Mouse (Mus musculus) CH12.LX (cell line): ENCODE measurements around the gene Leap2. TPM values are rescaled to one million over a fixed set of nuclear protein-coding genes. Genes with fewer than 3 reads are reported as not detected.

Source experiments
- DNase-seq: peaks from one replicate; pipeline ENCODE4 v3.0.0-alpha.2; 2013; ENCODE audit errors: extremely low read depth
- H3K27ac ChIP-seq: 2 replicates; pipeline ENCODE4 v1.5.1; 2012; ENCODE audit warnings: low read depth, mild to moderate bottlenecking, control low read depth, moderate library complexity; ENCODE audit not compliant: insufficient read depth
- H3K27me3 ChIP-seq: replicated peaks from 2 replicates; pipeline ENCODE3; 2012; ENCODE audit warnings: inconsistent platforms
- H3K36me3 ChIP-seq, 2 experiments: replicated peaks in 1 of 2; 2 replicates each; pipeline versions ENCODE3 to v1.6.1; 2012; ENCODE audit warnings: inconsistent platforms in 1 of 2, low read length in 1 of 2, mild to moderate bottlenecking in 1 of 2, mixed read lengths in 1 of 2, moderate library complexity in 1 of 2; ENCODE audit not compliant: control insufficient read depth in 1 of 2, insufficient read depth in 1 of 2
- H3K4me1 ChIP-seq, 2 experiments: 2 replicates each; pipeline ENCODE4 v1.6.1; 2012; ENCODE audit warnings: inconsistent platforms in 1 of 2, moderate library complexity in 1 of 2; ENCODE audit not compliant: insufficient read depth in 2 of 2, control insufficient read depth in 1 of 2
- H3K4me2 ChIP-seq: 2 replicates; pipeline ENCODE4 v1.6.1; 2012; ENCODE audit warnings: low read depth, mild to moderate bottlenecking, control low read depth; ENCODE audit not compliant: poor library complexity, insufficient read depth, severe bottlenecking
- H3K4me3 ChIP-seq, 3 experiments: fragments of 150-350 bp in 1 of 3; sonication (generic) in 1 of 3; replicated peaks in 1 of 3; 2 replicates each; pipeline versions ENCODE3 to v1.5.1; 2011 to 2012; ENCODE audit warnings: low read depth in 2 of 3, low read length in 2 of 3, mild to moderate bottlenecking in 2 of 3, moderate library complexity in 2 of 3, control low read depth in 1 of 3, improper control_type of control experiment in 1 of 3, inconsistent platforms in 1 of 3, mixed read lengths in 1 of 3; ENCODE audit not compliant: poor library complexity in 1 of 3
- H3K79me2 ChIP-seq: replicated peaks from 2 replicates; pipeline ENCODE4 v1.6.1; 2012; ENCODE audit warnings: mild to moderate bottlenecking, moderate library complexity; ENCODE audit not compliant: control insufficient read depth, poor library complexity, insufficient read depth, severe bottlenecking; ENCODE audit errors: extremely low read depth
- H3K9ac ChIP-seq: 2 replicates; pipeline ENCODE4 v1.6.1; 2012; ENCODE audit warnings: low read depth, mild to moderate bottlenecking, control low read depth, moderate library complexity; ENCODE audit not compliant: insufficient read depth
- H3K9me3 ChIP-seq: replicated peaks from 2 replicates; pipeline ENCODE3; 2012; ENCODE audit warnings: low read length, inconsistent platforms, mixed read lengths
- BHLHE40 ChIP-seq: IDR thresholded peaks from 2 replicates; pipeline ENCODE4 v1.6.1; 2011; ENCODE audit warnings: mild to moderate bottlenecking, low read depth, low read length, improper control_type of control experiment
- CHD1 ChIP-seq: IDR thresholded peaks from 2 replicates; pipeline ENCODE4 v1.6.1; 2012; ENCODE audit warnings: low read depth, low read length, improper control_type of control experiment, inconsistent platforms
- CTCF ChIP-seq, 2 experiments: IDR thresholded peaks in 1 of 2; conservative IDR thresholded peaks in 1 of 2; 2 replicates each; pipeline ENCODE4 v1.5.1; 2011 to 2012; ENCODE audit warnings: low read depth in 2 of 2, low read length in 2 of 2, improper control_type of control experiment in 1 of 2, inconsistent platforms in 1 of 2, mild to moderate bottlenecking in 1 of 2, moderate library complexity in 1 of 2
- ELF1 ChIP-seq: IDR thresholded peaks from 2 replicates; pipeline ENCODE4 v1.6.1; 2014; ENCODE audit warnings: low read depth, mild to moderate bottlenecking, inconsistent platforms, low read length, improper control_type of control experiment
- EP300 ChIP-seq: IDR thresholded peaks from 2 replicates; pipeline ENCODE4 v1.6.1; 2011; ENCODE audit warnings: low read length, improper control_type of control experiment
- GABPA ChIP-seq: IDR thresholded peaks from 2 replicates; pipeline ENCODE4 v1.6.1; 2012; ENCODE audit warnings: low read depth, low read length, improper control_type of control experiment, inconsistent platforms; ENCODE audit not compliant: insufficient replicate concordance
- HCFC1 ChIP-seq: IDR thresholded peaks from 2 replicates; pipeline ENCODE4 v1.6.1; 2012; ENCODE audit warnings: low read depth, mild to moderate bottlenecking, inconsistent platforms, low read length, improper control_type of control experiment
- IRF4 ChIP-seq: IDR thresholded peaks from 2 replicates; pipeline ENCODE4 v1.6.1; 2014; ENCODE audit warnings: low read depth, mild to moderate bottlenecking, inconsistent platforms, low read length, improper control_type of control experiment
- JUND ChIP-seq: conservative IDR thresholded peaks from 2 replicates; pipeline ENCODE4 v1.6.1; 2011; ENCODE audit warnings: low read depth, low read length, improper control_type of control experiment
- KAT2A ChIP-seq: IDR thresholded peaks from 2 replicates; pipeline ENCODE4 v1.6.1; 2012; ENCODE audit warnings: low read length, improper control_type of control experiment, inconsistent platforms; ENCODE audit not compliant: insufficient replicate concordance
- MAFK ChIP-seq: IDR thresholded peaks from 2 replicates; pipeline ENCODE4 v1.6.1; 2011; ENCODE audit warnings: low read length, improper control_type of control experiment; ENCODE audit not compliant: insufficient replicate concordance
- MAX ChIP-seq: IDR thresholded peaks from 2 replicates; pipeline ENCODE4 v1.6.1; 2011; ENCODE audit warnings: low read length, improper control_type of control experiment
- MEF2A ChIP-seq: IDR thresholded peaks from 2 replicates; pipeline ENCODE4 v1.6.1; 2014; ENCODE audit warnings: low read depth, mild to moderate bottlenecking, inconsistent platforms, low read length, improper control_type of control experiment, borderline replicate concordance
- MXI1 ChIP-seq: IDR thresholded peaks from 2 replicates; pipeline ENCODE4 v1.6.1; 2011; ENCODE audit warnings: mild to moderate bottlenecking, low read depth, low read length, improper control_type of control experiment
- MYC ChIP-seq: IDR thresholded peaks from 2 replicates; pipeline ENCODE4 v1.6.1; 2011; ENCODE audit warnings: low read depth, mild to moderate bottlenecking, improper control_type of control experiment, low read length
- NELFE ChIP-seq: IDR thresholded peaks from 2 replicates; pipeline ENCODE4 v1.6.1; 2011; ENCODE audit warnings: low read depth, low read length, improper control_type of control experiment
- NRF1 ChIP-seq: IDR thresholded peaks from 2 replicates; pipeline ENCODE4 v1.6.1; 2014; ENCODE audit warnings: low read depth, mild to moderate bottlenecking, inconsistent platforms, low read length, improper control_type of control experiment, moderate library complexity
- PAX5 ChIP-seq: IDR thresholded peaks from 2 replicates; pipeline ENCODE4 v1.6.1; 2012; ENCODE audit warnings: low read length, inconsistent platforms, mixed read lengths
- POLR2A ChIP-seq: IDR thresholded peaks from 2 replicates; pipeline ENCODE4 v1.6.1; 2011; ENCODE audit warnings: low read depth, mild to moderate bottlenecking, improper control_type of control experiment, low read length
- SMC3 ChIP-seq: IDR thresholded peaks from 2 replicates; pipeline ENCODE4 v1.6.1; 2011; ENCODE audit warnings: low read depth, low read length, improper control_type of control experiment
- TBP ChIP-seq: conservative IDR thresholded peaks from 2 replicates; pipeline ENCODE4 v1.6.1; 2011; ENCODE audit warnings: low read depth, low read length, improper control_type of control experiment
- TCF12 ChIP-seq: IDR thresholded peaks from 2 replicates; pipeline ENCODE4 v1.6.1; 2014; ENCODE audit warnings: low read depth, mild to moderate bottlenecking, inconsistent platforms, low read length, improper control_type of control experiment
- UBTF ChIP-seq: IDR thresholded peaks from 2 replicates; pipeline ENCODE4 v1.6.1; 2012; ENCODE audit warnings: low read depth, mild to moderate bottlenecking, inconsistent platforms, low read length, improper control_type of control experiment, moderate library complexity
- USF1 ChIP-seq: IDR thresholded peaks from 2 replicates; pipeline ENCODE4 v1.6.1; 2014; ENCODE audit warnings: low read depth, mild to moderate bottlenecking, inconsistent platforms, low read length, improper control_type of control experiment
- USF2 ChIP-seq: conservative IDR thresholded peaks from 2 replicates; pipeline ENCODE4 v1.6.1; 2011; ENCODE audit warnings: low read depth, low read length, improper control_type of control experiment
- ZC3H11A ChIP-seq: IDR thresholded peaks from 2 replicates; pipeline ENCODE4 v1.6.1; 2012; ENCODE audit warnings: low read depth, mild to moderate bottlenecking, inconsistent platforms, low read length, improper control_type of control experiment
- ZKSCAN1 ChIP-seq: IDR thresholded peaks from 2 replicates; pipeline ENCODE4 v1.6.1; 2012; ENCODE audit warnings: low read depth, inconsistent platforms, low read length, improper control_type of control experiment, borderline replicate concordance
- ZMIZ1 ChIP-seq: IDR thresholded peaks from 2 replicates; pipeline ENCODE4 v1.6.1; 2012; ENCODE audit warnings: low read depth, mild to moderate bottlenecking, inconsistent platforms, low read length, improper control_type of control experiment
- ZNF384 ChIP-seq: IDR thresholded peaks from 2 replicates; pipeline ENCODE4 v1.6.1; 2012; ENCODE audit warnings: low read depth, low read length, improper control_type of control experiment, inconsistent platforms
- dilution Hi-C: fragments of 300-500 bp; cut with MboI; formaldehyde crosslinking; loops from 2 replicates; pipeline ENCODE4 v1.14.3; 2020; ENCODE audit warnings: low sequenced_read_pairs; ENCODE audit not compliant: extremely low pct_unique_long_range_greater_than_20kb, extremely low pct_ligation_motif_present
- in situ Hi-C: fragments of 300-500 bp; cut with MboI; formaldehyde crosslinking; loops from 3 replicates; pipeline ENCODE4 v1.14.3; 2019; ENCODE audit warnings: low sequenced_read_pairs, low pct_ligation_motif_present, low pct_unique_long_range_greater_than_20kb, mixed read lengths
- polyA plus RNA-seq: library from polyadenylated mRNA; unstranded; fragments of >175 nt; gene quantifications from 2 replicates; pipeline ENCODE4 v1.2.1, GENCODE M21; 2012; ENCODE audit warnings: low read depth; ENCODE audit not compliant: insufficient read length
- total RNA-seq, 2 experiments: library from RNA; depleted of rRNA; stranded (reverse); fragments of 300-350 nt in 1 of 2; fragments of >200 nt in 1 of 2; gene quantifications; 2 replicates each; pipeline ENCODE4 v1.2.3; 2012 to 2014

Gene Leap2
- total and polyA plus RNA-seq, 3 experiments, result not detected

GRCm38 (mm10) chr11:53447996-53448395 lies 25.0 kb upstream of the Leap2 start:
- no peak overlapping the region for H3K4me3 ChIP-seq
- in situ Hi-C loops, result no loop called here
- no peaks in the 10 kb centered on the region for H3K79me2 ChIP-seq
- no peaks in the 10 kb centered on the region for H3K9me3 ChIP-seq
- H3K36me3 ChIP-seq, result no peaks in the 10 kb centered on the region
- H3K4me2 ChIP-seq, result no peak overlapping the region
- 0 out of 4 replicates have a peak, but pooled peaks cover 0 to 2% of the 10 kb centered on the region in 2 experiments for H3K4me1 ChIP-seq
- H3K27ac ChIP-seq, result no peak overlapping the region
- no peak for DNase-seq
- TF ChIP-seq MAFK, result no peak
- no peak for TF ChIP-seq EP300
- TF ChIP-seq MAX, result no peak
- no peak for TF ChIP-seq IRF4
- TF ChIP-seq NELFE, result no peak
- no peak for TF ChIP-seq NRF1
- TF ChIP-seq HCFC1, result no peak
- TF ChIP-seq CHD1, result no peak
- no peak for TF ChIP-seq USF1
- no peak for TF ChIP-seq TCF12
- TF ChIP-seq BHLHE40, result no peak
- no peak for TF ChIP-seq SMC3
- TF ChIP-seq ZC3H11A, result no peak
- TF ChIP-seq MYC, result no peak
- TF ChIP-seq ZMIZ1, result no peak
- no peak for TF ChIP-seq UBTF
- TF ChIP-seq POLR2A, result no peak
- TF ChIP-seq USF2, result no peak
- no peak overlapping the region for H3K9ac ChIP-seq
- peaks cover 1% of the 10 kb centered on the region for H3K27me3 ChIP-seq
- dilution Hi-C loops, result no loop called here

GRCm38 (mm10) chr11:53446183-53446582 lies 23.2 kb upstream of the Leap2 start:
- no peak overlapping the region for H3K4me3 ChIP-seq
- no peak for DNase-seq
- no peaks in the 10 kb centered on the region for H3K79me2 ChIP-seq
- TF ChIP-seq KAT2A, result no peak
- TF ChIP-seq MXI1, result no peak
- no peak for TF ChIP-seq HCFC1
- no peak for TF ChIP-seq CTCF (conservative IDR thresholded peaks at IDR 0.05 in 1 of 2, IDR thresholded peaks at IDR 0.05 in 1 of 2; ENCODE audit: low read depth in 2 of 2, low read length in 2 of 2)
- TF ChIP-seq MEF2A, result no peak
- TF ChIP-seq ELF1, result no peak
- TF ChIP-seq POLR2A, result no peak
- no peak for TF ChIP-seq ZC3H11A
- TF ChIP-seq TBP, result no peak
- no peak for TF ChIP-seq NRF1
- no peak for TF ChIP-seq ZNF384
- no peak for TF ChIP-seq USF1
- TF ChIP-seq IRF4, result no peak
- TF ChIP-seq JUND, result no peak
- no peak for TF ChIP-seq ZKSCAN1
- TF ChIP-seq UBTF, result no peak
- no peak for TF ChIP-seq PAX5
- no peak for TF ChIP-seq CHD1
- no peak for TF ChIP-seq MAFK
- TF ChIP-seq GABPA, result no peak
- in situ Hi-C loops, result no loop called here
- H3K27ac ChIP-seq, result no peak overlapping the region
- 0 out of 4 replicates have a peak, but pooled peaks cover 0 to 2% of the 10 kb centered on the region in 2 experiments for H3K4me1 ChIP-seq
- dilution Hi-C loops, result no loop called here
- H3K9ac ChIP-seq, result no peak overlapping the region
- no peak overlapping the region for H3K4me2 ChIP-seq
- no peaks in the 10 kb centered on the region for H3K9me3 ChIP-seq
- H3K36me3 ChIP-seq, result no peaks in the 10 kb centered on the region
- no peaks in the 10 kb centered on the region for H3K27me3 ChIP-seq
